Comparison of ENCODE assay signal across 1 mouse cellular context in the genomic region with DNA sequence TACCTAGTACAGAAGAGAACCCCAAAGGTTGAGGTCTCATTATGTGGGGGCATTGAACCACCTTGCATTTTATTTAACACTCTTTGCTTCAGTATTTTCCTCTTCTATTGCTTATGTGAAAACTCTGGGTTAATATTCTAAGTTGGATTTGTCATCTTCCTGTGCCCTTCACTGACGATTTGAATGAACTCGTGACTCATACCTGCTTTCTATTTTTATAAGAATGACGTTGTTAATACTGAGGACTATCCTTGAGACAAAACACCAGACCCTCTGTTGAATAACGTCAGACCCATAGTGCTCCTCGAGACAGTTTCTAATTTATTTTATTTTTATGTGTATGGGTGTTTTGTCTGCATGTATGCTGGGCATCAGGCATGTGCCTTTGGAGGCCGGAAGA.
TF ChIP-seq lines count a peak whose summit lies in the region.

No protein-coding gene starts in this region.

TF ChIP-seq in myocyte, 11 proteins besides CTCF, POLR2A, EP300 and RAD21 (continued from another document):
- no peak for TF ChIP-seq MYOD1 (IDR thresholded peaks at IDR 0.05; ENCODE audit: control insufficient read depth in 1 of 3, insufficient read length in 2 of 3, low read depth in 2 of 3)
